Mouse (Mus musculus): ENCODE data around the gene Vim.

DNA sequence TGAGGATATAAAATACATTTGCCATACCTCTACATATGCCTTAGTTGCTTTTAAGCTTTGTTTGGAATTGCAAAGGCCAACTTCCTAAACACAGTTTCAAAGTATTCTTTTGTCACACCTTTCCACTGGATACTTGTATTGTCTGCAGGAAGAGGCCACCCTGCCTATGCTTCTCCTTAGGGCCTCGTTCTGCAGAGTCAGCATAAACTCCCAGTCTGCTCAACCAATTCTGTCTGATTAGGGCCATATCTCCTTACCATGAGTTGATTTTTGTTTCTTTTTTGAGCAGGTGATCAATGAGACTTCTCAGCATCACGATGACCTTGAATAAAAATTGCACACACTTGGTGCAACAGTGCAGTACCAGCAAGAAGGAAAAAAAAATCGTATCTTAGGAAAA lies 8.5 kb downstream of the Vim start:
- TF ChIP-seq CTCF (IDR thresholded peaks at IDR 0.05; ENCODE audit: borderline replicate concordance, insufficient read depth, low read length) (no peak), POLR2A (IDR thresholded peaks at IDR 0.05; ENCODE audit: low read depth, low read length) (no peak)

Measured in embryonic fibroblast, embryonic 13.5 days (primary cell).